Mouse (Mus musculus) liver, embryonic 12.5 days (tissue): ENCODE data around the gene Gm17304. TPM values are rescaled to one million over a fixed set of nuclear protein-coding genes. Genes with fewer than 3 reads are reported as not detected.

Experiments
- ATAC-seq: fragments of 200-750 bp; cut with Nextera tagmentation; 2 replicates; pipeline ENCODE4 v1.8.0; 2017; ENCODE audit warnings: moderate number of reproducible peaks, mild to moderate bottlenecking, moderate library complexity
- H3K27ac ChIP-seq: fragments of 300-500 bp; sonication (generic); 2 replicates; pipeline ENCODE4 v1.5.1; 2016; ENCODE audit warnings: mild to moderate bottlenecking
- H3K27me3 ChIP-seq: fragments of 300-500 bp; sonication (generic); replicated peaks from 2 replicates; pipeline ENCODE4 v1.6.1; 2016; ENCODE audit warnings: mild to moderate bottlenecking, moderate library complexity
- H3K36me3 ChIP-seq: fragments of 300-500 bp; sonication (generic); 2 replicates; pipeline ENCODE4 v1.6.1; 2016; ENCODE audit warnings: mild to moderate bottlenecking, moderate library complexity
- H3K4me1 ChIP-seq: fragments of 300-500 bp; sonication (generic); 2 replicates; pipeline ENCODE4 v1.6.1; 2016
- H3K4me2 ChIP-seq: fragments of 300-500 bp; sonication (generic); 2 replicates; pipeline ENCODE4 v1.6.1; 2016; ENCODE audit warnings: mild to moderate bottlenecking, moderate library complexity
- H3K4me3 ChIP-seq: fragments of 300-500 bp; sonication (generic); 2 replicates; pipeline ENCODE4 v1.5.1; 2016; ENCODE audit warnings: mild to moderate bottlenecking, moderate library complexity
- H3K9ac ChIP-seq: fragments of 300-500 bp; sonication (generic); 2 replicates; pipeline ENCODE4 v1.6.1; 2016; ENCODE audit warnings: mild to moderate bottlenecking, moderate library complexity
- H3K9me3 ChIP-seq: fragments of 300-500 bp; sonication (generic); replicated peaks from 2 replicates; pipeline ENCODE4 v1.6.1; 2016; ENCODE audit warnings: mild to moderate bottlenecking, moderate library complexity
- WGBS: fragments of 180-500 bp; shearing (Covaris S2); methylation state at CpG from one replicate; pipeline ENCODE4 v1.1.7; 2016; ENCODE audit not compliant: insufficient replicate concordance; 5-methylcytosine and 5-hydroxymethylcytosine counted together
- polyA plus RNA-seq: library from polyadenylated mRNA; unstranded; fragments of >200 nt; fragmentation: Nextera tagmentation; extraction: Ambion mirVana; gene quantifications from 2 replicates; pipeline ENCODE4 v1.2.1, GENCODE M21; 2016

Gene Gm17304
- polyA plus RNA-seq, 1 experiment from 2014 or later = not detected

DNA sequence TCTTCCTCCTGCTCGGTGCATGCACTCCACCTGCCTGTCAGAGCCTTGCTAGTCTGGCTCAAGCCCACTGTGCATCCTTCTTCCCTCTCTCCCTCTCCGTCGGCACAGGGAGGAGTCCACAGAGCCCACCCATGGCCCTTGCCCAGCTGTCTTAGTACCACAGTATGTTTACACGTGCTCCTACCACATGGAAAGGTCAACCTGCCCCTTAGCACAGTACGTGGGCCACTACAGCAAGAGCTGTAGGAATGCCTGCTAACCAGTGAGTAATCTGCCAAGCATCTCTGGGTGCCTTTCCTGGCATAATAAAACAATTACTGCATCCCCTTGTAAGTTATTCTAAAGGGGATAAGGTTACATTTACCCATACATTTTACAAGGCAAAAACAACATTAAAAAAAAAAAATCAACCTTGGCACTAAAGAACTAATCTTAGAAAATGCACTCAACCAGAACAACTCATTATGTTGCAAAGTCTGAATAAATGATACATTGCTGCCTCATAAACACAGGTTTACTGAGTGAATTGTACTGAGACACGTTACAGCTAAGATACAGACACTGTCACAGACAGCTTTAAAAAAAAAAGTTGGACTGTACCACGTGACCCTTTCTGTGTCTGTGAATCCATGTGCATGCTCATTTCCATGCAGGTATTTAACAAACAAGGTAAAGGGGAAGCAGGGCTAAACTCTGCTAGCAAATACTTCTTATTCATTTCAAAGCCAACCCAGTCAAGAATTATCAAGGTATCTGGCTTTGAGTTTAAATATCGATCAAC lies 19.7 kb downstream of the Gm17304 start:
- Histone ChIP-seq H3K9ac (no peak overlapping the region), H3K4me1 (no peaks in the 10 kb centered on the region), H3K36me3 (peaks cover 35% of the 10 kb centered on the region), H3K9me3 (no peaks in the 10 kb centered on the region), H3K27me3 (no peaks in the 10 kb centered on the region), H3K4me3 (no peak overlapping the region), H3K4me2 (no peak overlapping the region), H3K27ac (no peak overlapping the region)
- WGBS = 84% methylated on average over 8 of the region's 8 CpGs
- ATAC-seq = no peak

DNA sequence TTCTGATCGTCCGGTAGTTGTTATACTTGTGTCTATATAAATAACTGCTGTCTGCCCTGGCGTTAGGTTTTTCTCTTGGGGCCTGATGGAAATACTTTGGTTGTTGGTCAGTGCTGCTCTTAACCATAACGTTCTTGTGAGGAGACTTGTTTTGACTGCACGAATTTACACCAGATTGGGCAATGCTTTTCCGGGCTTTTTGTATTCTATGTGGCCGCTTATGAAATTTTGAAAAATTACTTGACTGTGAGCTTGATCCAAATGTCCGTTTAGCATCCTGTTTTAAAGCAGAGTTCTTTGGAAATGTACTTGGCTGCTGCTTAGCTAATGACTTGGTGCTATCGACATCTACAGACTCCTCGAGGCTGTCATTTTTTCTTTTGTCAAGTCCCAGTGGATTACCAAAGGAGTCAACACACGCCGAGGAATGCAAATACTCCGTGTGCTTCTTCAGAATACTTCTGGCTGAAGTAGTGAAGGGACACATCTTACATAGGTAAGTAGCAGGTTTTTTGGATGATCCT lies 27.6 kb downstream of the Gm17304 start:
- ATAC-seq = no peak
- Histone ChIP-seq H3K4me3 (no peak overlapping the region), H3K4me2 (no peak overlapping the region), H3K4me1 (no peaks in the 10 kb centered on the region), H3K36me3 (peaks cover 56% of the 10 kb centered on the region), H3K9me3 (no peaks in the 10 kb centered on the region), H3K27ac (no peak overlapping the region), H3K9ac (no peak overlapping the region), H3K27me3 (no peaks in the 10 kb centered on the region)
- WGBS = 88% methylated on average over 13 of the region's 13 CpGs

DNA sequence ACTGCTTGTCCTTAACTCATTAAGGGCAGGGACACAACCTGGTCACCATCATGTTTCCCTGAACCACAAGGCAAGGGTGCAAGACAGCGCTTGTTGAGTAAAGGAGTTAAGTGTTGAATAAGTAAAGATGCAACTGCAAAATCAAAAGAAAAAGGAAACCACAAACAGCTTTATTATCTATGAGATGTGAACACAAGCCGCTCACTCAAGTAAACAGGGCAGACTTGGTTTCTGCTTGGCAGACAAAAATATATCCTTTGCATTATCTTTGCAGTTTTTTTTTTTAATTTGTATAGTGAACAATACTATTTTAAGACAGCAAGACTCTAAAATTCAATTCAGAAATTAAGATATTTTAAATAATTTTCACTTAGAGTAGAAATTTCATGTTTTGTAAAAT lies 30.7 kb downstream of the Gm17304 start:
- no peaks in the 10 kb centered on the region for H3K9me3 ChIP-seq
- no peak overlapping the region for H3K9ac ChIP-seq
- 71% methylated on average over 2 of the region's 2 CpGs for WGBS
- no peak for ATAC-seq
- H3K4me3 ChIP-seq = no peak overlapping the region
- H3K4me1 ChIP-seq = peaks cover 10% of the 10 kb centered on the region
- H3K27me3 ChIP-seq = no peaks in the 10 kb centered on the region
- peaks cover 39% of the 10 kb centered on the region for H3K36me3 ChIP-seq
- H3K4me2 ChIP-seq = no peak overlapping the region
- H3K27ac ChIP-seq = no peak overlapping the region

DNA sequence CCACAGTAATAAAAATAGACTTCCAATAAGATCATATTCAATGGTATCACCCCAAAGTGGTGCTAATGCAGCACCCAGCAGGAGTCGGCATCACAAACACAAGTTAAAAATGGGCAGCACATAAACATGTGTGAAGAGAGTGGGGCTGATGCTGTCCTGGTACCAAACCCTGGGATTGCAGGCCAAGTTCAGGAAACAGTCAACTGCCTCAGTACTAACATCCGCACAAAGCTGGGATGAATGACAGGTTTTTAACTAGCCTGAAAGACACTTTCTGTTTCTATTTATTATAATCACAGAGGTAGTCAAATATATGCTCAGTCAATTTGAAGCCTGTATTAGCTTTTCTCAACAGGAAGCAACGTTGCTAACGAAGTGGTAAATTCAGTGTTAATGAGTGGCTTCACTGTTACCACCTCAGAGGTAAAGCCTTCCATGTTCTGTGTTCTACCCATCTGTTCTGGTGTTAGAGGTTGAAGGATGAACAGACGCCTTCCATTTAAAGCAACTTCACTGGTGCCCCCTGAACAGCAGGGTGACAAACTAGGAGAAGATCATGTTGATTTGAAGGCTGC lies 31.4 kb downstream of the Gm17304 start:
- 78% methylated on average over 5 of the region's 5 CpGs for WGBS
- Histone ChIP-seq H3K27me3 (no peaks in the 10 kb centered on the region), H3K4me2 (no peak overlapping the region), H3K36me3 (peaks cover 33% of the 10 kb centered on the region), H3K27ac (no peak overlapping the region), H3K9me3 (no peaks in the 10 kb centered on the region), H3K9ac (no peak overlapping the region), H3K4me3 (no peak overlapping the region), H3K4me1 (peaks cover 10% of the 10 kb centered on the region)
- ATAC-seq = no peak

DNA sequence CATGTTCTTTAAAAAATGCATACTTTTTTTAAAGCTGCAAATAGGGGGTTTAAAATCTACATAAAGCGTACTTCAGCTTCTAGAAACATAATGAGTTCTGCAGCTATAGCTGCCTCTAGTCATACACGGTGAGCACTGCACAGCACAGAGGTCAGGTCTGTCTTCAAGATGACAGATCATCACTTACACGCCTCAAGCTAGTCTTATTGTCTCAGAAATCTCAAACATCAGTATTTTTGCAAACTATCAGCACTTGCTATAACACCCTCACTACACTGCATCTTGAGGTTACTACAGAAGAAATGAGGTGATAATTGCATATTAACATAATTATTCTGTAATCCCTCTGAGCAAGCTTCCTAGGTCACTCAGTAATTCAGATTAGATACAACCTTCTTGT lies 33.0 kb downstream of the Gm17304 start:
- no peak overlapping the region for H3K27ac ChIP-seq
- WGBS = 90% methylated on average over 3 of the region's 3 CpGs
- H3K4me1 ChIP-seq = peaks cover 10% of the 10 kb centered on the region
- H3K36me3 ChIP-seq = peaks cover 18% of the 10 kb centered on the region
- no peaks in the 10 kb centered on the region for H3K27me3 ChIP-seq
- no peaks in the 10 kb centered on the region for H3K9me3 ChIP-seq
- H3K9ac ChIP-seq = no peak overlapping the region
- H3K4me3 ChIP-seq = no peak overlapping the region
- no peak overlapping the region for H3K4me2 ChIP-seq
- ATAC-seq = no peak

DNA sequence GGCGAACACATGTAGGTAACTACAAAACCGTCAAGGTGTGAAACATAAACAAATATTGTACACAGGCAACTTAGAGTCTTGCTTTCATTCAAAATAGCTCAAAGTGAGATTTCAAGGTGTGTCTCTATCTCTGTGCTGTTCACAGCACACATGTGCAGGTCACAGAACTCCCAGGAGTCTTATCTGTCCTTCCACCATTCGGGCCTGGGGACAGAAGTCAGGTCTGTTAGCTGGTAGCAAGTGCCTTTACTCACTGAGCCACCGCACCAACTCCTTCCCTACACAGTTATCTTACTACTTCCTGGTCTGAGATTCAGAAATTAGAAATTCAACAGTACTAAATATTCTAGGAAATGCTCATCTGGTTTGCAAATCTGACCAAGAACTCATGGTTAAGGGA lies 34.5 kb downstream of the Gm17304 start:
- Histone ChIP-seq H3K4me2 (no peak overlapping the region), H3K36me3 (peaks cover 6% of the 10 kb centered on the region; the same call in 1 of the 2 replicates), H3K9ac (no peak overlapping the region), H3K9me3 (no peaks in the 10 kb centered on the region), H3K4me1 (peaks cover 10% of the 10 kb centered on the region), H3K4me3 (no peak overlapping the region), H3K27me3 (no peaks in the 10 kb centered on the region), H3K27ac (no peak overlapping the region)
- WGBS = 57% methylated on average over 4 of the region's 4 CpGs
- peak; percentile 70; the same call in 1 of the 2 replicates for ATAC-seq

DNA sequence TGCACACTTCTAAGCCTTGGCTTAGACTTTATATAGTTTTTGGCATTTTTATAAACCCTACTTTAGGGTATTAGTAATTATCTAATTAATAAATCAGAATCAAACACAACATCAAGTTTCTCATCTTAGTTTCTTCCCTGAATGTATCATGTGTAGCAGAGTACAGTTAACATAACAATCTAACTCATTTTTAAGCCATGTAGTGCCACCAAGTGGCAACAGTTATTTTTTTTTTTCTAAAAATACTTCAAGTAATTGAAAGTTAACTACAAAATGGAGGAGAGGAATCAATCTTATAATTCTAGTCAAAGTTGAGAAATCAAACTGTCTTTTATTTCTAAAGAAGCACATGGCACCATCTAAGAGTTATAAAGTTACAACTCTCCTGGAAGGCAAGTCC lies 40.5 kb downstream of the Gm17304 start:
- Histone ChIP-seq H3K4me1 (peaks cover 24% of the 10 kb centered on the region), H3K9ac (no peak overlapping the region), H3K36me3 (peaks cover 24% of the 10 kb centered on the region), H3K27ac (no peak overlapping the region), H3K9me3 (no peaks in the 10 kb centered on the region), H3K4me3 (no peak overlapping the region), H3K27me3 (no peaks in the 10 kb centered on the region), H3K4me2 (no peak overlapping the region)
- no peak for ATAC-seq

DNA sequence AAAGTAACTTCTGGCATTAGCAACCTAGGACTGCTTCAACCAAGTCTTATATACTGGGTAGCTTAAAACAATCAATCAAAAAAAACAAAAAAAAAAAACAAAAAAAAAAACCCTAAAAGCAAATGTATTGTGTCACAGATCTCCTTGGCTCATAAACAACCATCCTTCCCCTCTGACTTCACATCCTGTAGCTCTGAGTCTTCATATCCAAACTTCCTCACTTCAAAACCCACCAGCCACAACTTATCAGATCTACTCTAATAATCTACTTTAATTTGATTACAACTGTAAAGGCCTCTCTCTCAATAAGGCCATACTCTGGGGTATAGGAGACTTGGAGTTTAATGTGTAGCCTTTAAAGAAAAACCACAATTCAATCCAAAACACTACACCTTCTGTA lies 41.1 kb downstream of the Gm17304 start:
- no peak overlapping the region for H3K27ac ChIP-seq
- H3K4me1 ChIP-seq = peaks cover 24% of the 10 kb centered on the region
- no peak for ATAC-seq
- no peaks in the 10 kb centered on the region for H3K9me3 ChIP-seq
- H3K4me2 ChIP-seq = no peak overlapping the region
- no peaks in the 10 kb centered on the region for H3K27me3 ChIP-seq
- peaks cover 27% of the 10 kb centered on the region for H3K36me3 ChIP-seq
- no peak overlapping the region for H3K4me3 ChIP-seq
- no peak overlapping the region for H3K9ac ChIP-seq

DNA sequence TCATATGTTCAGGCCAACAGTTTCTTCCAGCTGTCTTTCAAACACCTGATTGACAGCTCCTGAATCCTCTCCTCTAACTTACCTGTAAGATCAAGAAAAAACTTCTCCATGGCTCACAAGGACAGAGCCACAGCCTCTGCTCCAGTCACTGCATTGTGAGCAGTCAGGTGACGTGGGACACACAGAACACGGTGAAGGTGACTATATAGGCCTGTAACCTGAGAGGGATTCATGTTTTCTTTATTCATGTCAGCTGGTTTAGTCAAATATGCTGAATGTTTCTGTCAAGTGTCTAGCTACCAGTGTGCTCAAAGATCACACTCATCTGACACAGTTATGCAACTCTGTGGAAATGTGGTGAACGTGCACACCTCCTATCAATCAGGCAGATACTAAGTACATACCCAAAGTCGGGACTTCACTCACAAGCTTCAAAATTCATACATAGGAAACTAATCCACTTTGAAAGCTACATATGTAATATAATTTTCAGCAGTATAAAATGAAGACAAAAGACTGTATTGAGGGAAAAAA lies 43.4 kb downstream of the Gm17304 start:
- Histone ChIP-seq H3K36me3 (peaks cover 43% of the 10 kb centered on the region), H3K9ac (no peak overlapping the region), H3K27ac (0 out of 2 replicates have a peak overlapping the region, but pooled peaks have one; percentile 2), H3K4me3 (no peak overlapping the region), H3K9me3 (no peaks in the 10 kb centered on the region), H3K4me1 (peaks cover 24% of the 10 kb centered on the region), H3K4me2 (no peak overlapping the region), H3K27me3 (no peaks in the 10 kb centered on the region)
- 75% methylated on average over 4 of the region's 4 CpGs for WGBS
- no peak for ATAC-seq

DNA sequence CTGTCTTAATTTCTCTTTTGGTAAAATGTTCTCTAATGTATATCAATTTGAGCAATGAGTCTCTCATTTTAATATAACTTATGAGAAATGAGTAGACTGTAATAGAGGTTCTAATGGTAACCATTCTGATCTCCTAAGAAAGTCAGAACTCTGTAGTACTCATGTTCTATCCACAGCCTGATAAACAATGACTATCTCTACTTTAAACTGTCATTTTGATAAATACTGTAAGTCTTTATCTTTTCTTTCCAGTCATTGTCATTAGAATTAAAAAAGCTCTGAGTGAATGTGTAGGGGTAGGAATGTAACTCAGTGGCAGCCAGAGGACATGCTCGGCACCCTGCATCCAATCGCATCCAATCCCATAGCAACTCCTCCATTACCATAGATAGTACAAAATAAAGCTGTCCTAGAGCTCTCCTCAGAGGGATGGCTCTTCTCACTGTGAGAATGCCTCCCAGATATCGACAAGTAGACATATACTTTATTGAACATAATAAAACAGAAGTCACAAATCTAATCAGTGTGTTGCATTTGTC lies 44.0 kb downstream of the Gm17304 start:
- no peak overlapping the region for H3K4me3 ChIP-seq
- no peak overlapping the region for H3K4me2 ChIP-seq
- H3K9me3 ChIP-seq = no peaks in the 10 kb centered on the region
- no peaks in the 10 kb centered on the region for H3K27me3 ChIP-seq
- H3K4me1 ChIP-seq = peaks cover 24% of the 10 kb centered on the region
- 70% methylated on average over 3 of the region's 3 CpGs for WGBS
- H3K36me3 ChIP-seq = peaks cover 45% of the 10 kb centered on the region
- H3K27ac ChIP-seq = no peak overlapping the region
- H3K9ac ChIP-seq = no peak overlapping the region
- ATAC-seq = no peak; the same call in 1 of the 2 replicates
